Mouse (Mus musculus) limb, embryonic 11.5 days (tissue): ENCODE data around the gene Coq9. TPM values are rescaled to one million over a fixed set of nuclear protein-coding genes. Genes with fewer than 3 reads are reported as not detected.

Source experiments
- ATAC-seq: fragments of 200-750 bp; cut with Nextera tagmentation; 2 replicates; pipeline ENCODE4 v1.8.0; 2017; ENCODE audit warnings: low read depth; ENCODE audit not compliant: insufficient number of reproducible peaks, low FRiP score, low TSS enrichment
- DNase-seq: peaks from one replicate; pipeline ENCODE4 v3.0.0-alpha.2; 2015; ENCODE audit warnings: low spot score
- H3K27ac ChIP-seq: fragments of 300-500 bp; sonication (generic); replicated peaks from 2 replicates; pipeline ENCODE4 v1.5.1; 2014; ENCODE audit warnings: low read depth, mild to moderate bottlenecking, low read length
- H3K27me3 ChIP-seq: fragments of 300-500 bp; sonication (generic); 2 replicates; pipeline ENCODE4 v1.6.1; 2014; ENCODE audit warnings: mild to moderate bottlenecking, low read length, mixed read lengths; ENCODE audit not compliant: control insufficient read depth, insufficient read depth
- H3K36me3 ChIP-seq: fragments of 300-500 bp; sonication (generic); 2 replicates; pipeline ENCODE4 v1.6.1; 2014; ENCODE audit warnings: mild to moderate bottlenecking, low read length, moderate library complexity, mixed read lengths; ENCODE audit not compliant: control insufficient read depth, insufficient read depth
- H3K4me1 ChIP-seq: fragments of 300-500 bp; sonication (generic); 2 replicates; pipeline ENCODE4 v1.6.1; 2014; ENCODE audit warnings: low read length, mixed read lengths; ENCODE audit not compliant: control insufficient read depth, insufficient read depth
- H3K4me2 ChIP-seq: fragments of 300-500 bp; sonication (generic); 2 replicates; pipeline ENCODE4 v1.6.1; 2014; ENCODE audit warnings: low read depth, mild to moderate bottlenecking, moderate library complexity; ENCODE audit not compliant: severe bottlenecking
- H3K4me3 ChIP-seq: fragments of 300-500 bp; sonication (generic); 2 replicates; pipeline ENCODE4 v1.5.1; 2014; ENCODE audit warnings: low read depth, low read length
- H3K9ac ChIP-seq: fragments of 300-500 bp; sonication (generic); 2 replicates; pipeline ENCODE4 v1.6.1; 2014; ENCODE audit warnings: mild to moderate bottlenecking, low read length
- H3K9me3 ChIP-seq: fragments of 300-500 bp; sonication (generic); 2 replicates; pipeline ENCODE4 v1.6.1; 2016; ENCODE audit warnings: low read length; ENCODE audit not compliant: control insufficient read depth
- WGBS: fragments of 180-500 bp; shearing (Covaris S2); extraction: QIAGEN DNeasy Blood & Tissue Kit; methylation state at CpG from one replicate; pipeline ENCODE4 v1.1.7; 2014; 5-methylcytosine and 5-hydroxymethylcytosine counted together
- polyA plus RNA-seq: library from polyadenylated mRNA; unstranded; fragments of >200 nt; fragmentation: Nextera tagmentation; extraction: Ambion mirVana; gene quantifications from 2 replicates; pipeline ENCODE4 v1.2.1, GENCODE M21; 2014

Gene Coq9
- polyA plus RNA-seq, 1 experiment from 2014 or later, result 64.0 TPM

DNA sequence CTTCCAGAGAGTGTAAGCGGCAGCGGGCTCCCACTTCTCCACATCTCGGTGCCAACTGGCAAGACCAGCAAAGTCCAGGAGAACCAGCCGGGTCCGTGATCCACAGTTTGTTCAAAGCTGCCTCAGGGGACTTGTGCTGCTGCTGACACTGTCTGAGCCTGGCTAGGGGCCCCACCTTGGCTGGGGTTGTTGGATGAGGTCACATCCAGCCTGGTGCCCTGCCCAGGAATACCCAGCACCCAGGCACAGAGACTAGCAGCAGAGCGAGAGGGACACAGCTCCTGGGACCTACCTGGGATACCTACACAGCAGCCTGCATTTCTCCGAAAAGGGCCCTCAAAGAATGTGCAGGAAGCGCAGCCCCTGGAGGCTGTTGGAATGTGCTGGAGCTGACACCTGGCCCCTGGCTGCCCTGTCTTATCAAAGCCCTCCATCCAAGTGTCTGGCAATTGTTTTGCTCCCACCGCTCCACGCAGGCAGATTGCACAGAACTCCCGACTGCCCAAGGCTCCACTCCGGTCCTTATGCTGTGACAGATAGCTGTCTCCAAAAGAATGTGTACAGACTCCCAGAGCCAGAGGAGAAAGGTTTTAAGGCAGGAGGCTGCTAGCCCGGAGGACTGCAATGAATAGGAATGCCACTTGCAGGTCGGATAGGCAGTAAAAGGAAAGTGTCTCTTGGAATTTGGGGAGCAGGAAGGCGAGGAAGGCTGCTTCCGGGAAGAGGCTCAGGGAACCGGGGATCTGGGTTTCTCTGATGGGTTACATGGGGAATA lies 37.2 kb downstream of the Coq9 start:
- WGBS, result 15% methylated on average over 17 of the region's 17 CpGs
- Histone ChIP-seq H3K27me3 (0 out of 2 replicates have a peak, but pooled peaks cover 2% of the 10 kb centered on the region), H3K9ac (peak overlapping the region; percentile 58), H3K4me1 (peaks cover 35% of the 10 kb centered on the region), H3K4me3 (peak overlapping the region; percentile 65), H3K4me2 (peak overlapping the region; percentile 92), H3K9me3 (no peaks in the 10 kb centered on the region), H3K27ac (no peak overlapping the region), H3K36me3 (no peaks in the 10 kb centered on the region)
- DNase-seq (peak; percentile 36), ATAC-seq (no peak)

GRCm38 (mm10) chr8:94875871-94876150 lies 37.7 kb downstream of the Coq9 start:
- peak; percentile 29 for DNase-seq
- Histone ChIP-seq H3K4me3 (peak overlapping the region; percentile 65), H3K27ac (0 out of 2 replicates have a peak overlapping the region, but pooled peaks have one; percentile 6), H3K9me3 (no peaks in the 10 kb centered on the region), H3K27me3 (0 out of 2 replicates have a peak, but pooled peaks cover 2% of the 10 kb centered on the region), H3K36me3 (no peaks in the 10 kb centered on the region), H3K4me2 (peak overlapping the region; percentile 92), H3K4me1 (peaks cover 29% of the 10 kb centered on the region), H3K9ac (peak overlapping the region; percentile 58)
- WGBS, result under 1% methylated on average over 16 of the region's 20 CpGs
- ATAC-seq, result no peak

DNA sequence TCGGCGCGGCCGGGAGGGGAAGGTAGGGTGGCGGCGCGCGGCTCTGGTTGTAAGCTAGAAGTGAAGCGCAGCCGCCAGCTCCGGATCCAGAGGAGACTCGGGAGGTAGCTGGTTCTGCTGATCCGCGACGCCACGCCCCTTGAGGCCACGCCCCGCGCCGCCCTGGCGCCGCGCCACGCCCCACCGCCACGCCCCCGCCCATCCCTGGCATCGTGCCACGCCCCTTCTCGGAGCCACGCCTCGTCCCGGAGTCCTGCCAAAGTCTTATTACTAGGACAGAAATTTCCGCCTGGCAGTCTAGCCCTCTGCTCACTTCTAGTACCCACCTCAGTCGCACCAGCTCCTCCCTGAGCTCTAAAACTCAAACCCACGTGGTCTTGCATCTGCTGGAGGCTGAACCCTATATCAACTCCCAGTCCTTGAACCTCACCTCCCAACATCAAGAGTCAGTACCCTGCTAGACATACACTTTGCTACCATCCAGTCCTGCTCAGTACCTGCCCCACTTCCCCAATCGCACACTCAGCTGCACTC lies 38.1 kb downstream of the Coq9 start, which contains the start of gene Dok4:
TSS of gene Dok4 (minus strand) at position 134 of the 534 bp plus-strand sequence.
- no peaks in the 10 kb centered on the region for H3K36me3 ChIP-seq
- H3K9ac ChIP-seq, result peak within 1 kb of the TSS; percentile 58
- H3K4me2 ChIP-seq, result peak within 1 kb of the TSS; percentile 92
- H3K27me3 ChIP-seq, result 0 out of 2 replicates have a peak, but pooled peaks cover 2% of the 10 kb centered on the region
- peaks cover 29% of the 10 kb centered on the region for H3K4me1 ChIP-seq
- 2% methylated on average over 16 of the region's 37 CpGs for WGBS
- DNase-seq (peak; percentile 94), ATAC-seq (peak; percentile 68)
- no peaks in the 10 kb centered on the region for H3K9me3 ChIP-seq
- H3K4me3 ChIP-seq, result peak within 1 kb of the TSS; percentile 65
- H3K27ac ChIP-seq, result 0 out of 2 replicates have a peak within 1 kb of the TSS, but pooled peaks have one; percentile 6

DNA sequence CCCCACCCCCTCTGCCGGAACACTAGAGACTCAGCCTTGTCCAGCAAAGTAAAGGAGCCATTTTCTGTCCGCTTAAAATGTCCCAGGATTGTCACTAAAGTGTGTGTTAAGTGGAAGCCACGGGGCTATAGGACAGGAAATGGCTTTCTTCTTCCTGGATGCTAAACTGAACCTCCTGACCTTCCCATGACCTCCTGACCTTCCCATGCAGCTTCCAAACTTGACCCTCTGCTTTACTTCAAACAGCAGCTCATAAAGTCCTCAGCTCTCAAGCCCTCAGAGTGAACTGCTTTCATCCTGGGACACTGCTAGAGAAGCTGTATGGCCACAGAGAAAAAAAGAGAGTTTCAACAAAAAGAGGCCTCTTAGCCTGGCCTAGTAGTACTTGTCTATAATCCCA lies 38.7 kb downstream of the Coq9 start:
- H3K4me2 ChIP-seq, result no peak overlapping the region
- DNase-seq (no peak), ATAC-seq (no peak)
- no peak overlapping the region for H3K27ac ChIP-seq
- no peaks in the 10 kb centered on the region for H3K36me3 ChIP-seq
- 12% methylated on average over 3 of the region's 3 CpGs for WGBS
- no peaks in the 10 kb centered on the region for H3K9me3 ChIP-seq
- no peak overlapping the region for H3K9ac ChIP-seq
- H3K27me3 ChIP-seq, result 0 out of 2 replicates have a peak, but pooled peaks cover 2% of the 10 kb centered on the region
- peaks cover 24% of the 10 kb centered on the region for H3K4me1 ChIP-seq
- no peak overlapping the region for H3K4me3 ChIP-seq

GRCm38 (mm10) chr8:94880742-94881141 lies 42.6 kb downstream of the Coq9 start:
- H3K36me3 ChIP-seq, result no peaks in the 10 kb centered on the region
- H3K27me3 ChIP-seq, result no peaks in the 10 kb centered on the region
- peaks cover 2% of the 10 kb centered on the region; the same call in 1 of the 2 replicates for H3K4me1 ChIP-seq
- H3K9ac ChIP-seq, result no peak overlapping the region
- H3K4me2 ChIP-seq, result no peak overlapping the region
- DNase-seq (no peak), ATAC-seq (no peak)
- H3K27ac ChIP-seq, result no peak overlapping the region
- no peaks in the 10 kb centered on the region for H3K9me3 ChIP-seq
- H3K4me3 ChIP-seq, result no peak overlapping the region
- 60% methylated on average over 4 of the region's 4 CpGs for WGBS

DNA sequence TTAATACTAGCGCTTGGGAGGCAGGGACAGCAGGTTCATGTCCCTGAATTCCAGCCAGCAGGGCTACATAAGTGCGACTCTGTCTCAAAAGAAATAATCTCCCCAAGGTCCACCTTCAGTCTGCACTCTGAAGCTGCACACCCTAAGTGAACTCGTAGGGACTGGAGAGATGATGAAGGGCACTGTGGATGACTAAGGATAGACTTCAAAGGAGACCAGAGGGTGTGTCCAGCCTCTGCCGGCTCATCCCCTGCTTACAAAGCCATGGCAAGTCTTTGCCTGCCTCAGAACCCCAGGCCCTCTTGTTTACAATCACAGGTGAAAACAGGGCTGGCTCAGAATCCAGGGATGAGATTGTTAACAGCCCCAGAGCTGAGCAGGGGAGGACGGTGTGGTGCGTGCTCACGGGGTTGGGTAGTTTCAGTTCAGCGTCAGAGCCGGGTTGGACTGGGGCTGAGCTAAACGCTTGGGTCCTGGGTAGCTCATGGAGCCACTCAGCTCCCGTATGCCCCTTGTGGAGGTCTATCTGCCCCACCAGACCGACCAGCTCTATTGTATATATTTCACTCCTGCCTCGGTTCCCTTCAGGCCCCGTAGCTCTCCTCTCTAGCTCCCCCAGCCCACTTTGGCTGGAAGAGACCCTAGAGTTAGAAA lies 50.4 kb downstream of the Coq9 start:
- no peak overlapping the region for H3K27ac ChIP-seq
- ATAC-seq (no peak), DNase-seq (no peak)
- H3K9me3 ChIP-seq, result no peaks in the 10 kb centered on the region
- no peak overlapping the region for H3K4me2 ChIP-seq
- H3K4me1 ChIP-seq, result no peaks in the 10 kb centered on the region
- 25% methylated on average over 14 of the region's 14 CpGs for WGBS
- H3K36me3 ChIP-seq, result no peaks in the 10 kb centered on the region
- H3K4me3 ChIP-seq, result no peak overlapping the region
- H3K27me3 ChIP-seq, result no peaks in the 10 kb centered on the region
- H3K9ac ChIP-seq, result no peak overlapping the region

DNA sequence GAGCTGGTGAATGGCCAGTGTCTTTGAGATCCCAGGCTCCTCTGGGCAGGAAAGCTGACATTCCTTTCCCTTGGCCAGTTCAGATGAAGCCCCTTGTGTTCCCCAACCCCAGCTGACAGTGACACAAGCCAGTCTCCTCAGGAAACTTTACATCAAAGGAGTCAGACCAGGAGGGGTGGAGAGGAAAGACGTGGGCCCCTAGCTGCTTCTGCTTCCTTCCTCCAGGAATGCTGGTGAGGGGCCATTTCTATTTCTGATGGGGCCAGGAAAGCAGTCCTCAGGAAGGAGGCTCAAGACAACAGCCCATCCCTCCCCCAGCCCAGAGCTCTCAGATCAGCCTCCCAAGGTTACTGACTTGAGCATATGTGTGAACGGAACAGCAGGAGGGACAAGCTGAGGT lies 54.8 kb downstream of the Coq9 start:
- H3K27me3 ChIP-seq, result no peaks in the 10 kb centered on the region
- no peaks in the 10 kb centered on the region for H3K9me3 ChIP-seq
- H3K4me2 ChIP-seq, result no peak overlapping the region
- ATAC-seq (no peak), DNase-seq (no peak)
- H3K36me3 ChIP-seq, result no peaks in the 10 kb centered on the region
- H3K27ac ChIP-seq, result no peak overlapping the region
- 20% methylated on average over 2 of the region's 2 CpGs for WGBS
- H3K4me1 ChIP-seq, result no peaks in the 10 kb centered on the region
- no peak overlapping the region for H3K9ac ChIP-seq
- H3K4me3 ChIP-seq, result 0 out of 2 replicates have a peak overlapping the region, but pooled peaks have one; percentile 1

DNA sequence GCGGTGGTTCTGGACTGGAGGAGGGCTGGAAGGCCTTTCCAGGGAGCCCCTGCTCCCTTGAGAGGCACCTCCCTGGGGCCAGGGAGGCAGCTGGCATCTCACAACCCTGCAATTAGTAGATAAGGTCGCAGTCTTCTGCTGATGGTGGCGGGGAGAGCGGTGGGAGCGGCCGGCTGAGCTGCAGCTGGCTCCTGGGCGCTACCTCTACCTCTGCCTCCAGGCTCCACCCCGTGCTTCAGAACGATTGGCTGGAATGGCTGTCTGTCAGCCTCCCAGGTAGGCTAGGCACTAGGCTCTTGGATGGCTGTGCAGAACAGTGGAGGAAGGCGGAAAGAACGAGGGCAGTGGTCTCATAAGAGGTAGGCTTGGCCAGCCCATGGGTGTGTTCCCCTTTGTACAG lies 61.1 kb downstream of the Coq9 start:
- Histone ChIP-seq H3K9me3 (no peaks in the 10 kb centered on the region), H3K9ac (peak overlapping the region; percentile 22; the same call in 1 of the 2 replicates), H3K27me3 (no peaks in the 10 kb centered on the region), H3K36me3 (peaks cover 3% of the 10 kb centered on the region; the same call in 1 of the 2 replicates), H3K4me2 (0 out of 2 replicates have a peak overlapping the region, but pooled peaks have one; percentile 8), H3K4me3 (no peak overlapping the region), H3K27ac (no peak overlapping the region), H3K4me1 (peaks cover 32% of the 10 kb centered on the region)
- ATAC-seq (no peak), DNase-seq (peak; percentile 69)
- WGBS, result 19% methylated on average over 11 of the region's 11 CpGs
